Mouse (Mus musculus) forebrain, embryonic 10.5 days (tissue): ENCODE results near the gene Per2. TPM values are rescaled to one million over a fixed set of nuclear protein-coding genes. Genes with fewer than 3 reads are reported as not detected.

ENCODE experiments used
- DNase-seq: peaks from one replicate; pipeline ENCODE4 v3.0.0-alpha.2; 2017; ENCODE audit warnings: low spot score; ENCODE audit errors: extremely low spot score
- H3K27ac ChIP-seq: fragments of 300-500 bp; sonication (generic); 2 replicates; pipeline ENCODE4 v1.5.1; 2016; ENCODE audit warnings: mild to moderate bottlenecking
- H3K27me3 ChIP-seq: fragments of 300-500 bp; sonication (generic); 2 replicates; pipeline ENCODE4 v1.6.1; 2016; ENCODE audit warnings: mild to moderate bottlenecking; ENCODE audit not compliant: poor library complexity, severe bottlenecking
- H3K36me3 ChIP-seq: fragments of 300-500 bp; sonication (generic); replicated peaks from 2 replicates; pipeline ENCODE4 v1.6.1; 2016; ENCODE audit warnings: mild to moderate bottlenecking, moderate library complexity
- H3K4me1 ChIP-seq: fragments of 300-500 bp; sonication (generic); 2 replicates; pipeline ENCODE4 v1.6.1; 2016
- H3K4me3 ChIP-seq: fragments of 300-500 bp; sonication (generic); 2 replicates; pipeline ENCODE4 v1.5.1; 2016; ENCODE audit warnings: mild to moderate bottlenecking, moderate library complexity
- H3K9me3 ChIP-seq: fragments of 300-500 bp; sonication (generic); 2 replicates; pipeline ENCODE4 v1.6.1; 2016; ENCODE audit warnings: mild to moderate bottlenecking, moderate library complexity
- WGBS: fragments of 180-500 bp; shearing (Covaris S2); methylation state at CpG from one replicate; pipeline ENCODE4 v1.1.7; 2016; 5-methylcytosine and 5-hydroxymethylcytosine counted together
- polyA plus RNA-seq: library from polyadenylated mRNA; unstranded; fragments of >200 nt; fragmentation: Nextera tagmentation; extraction: Ambion mirVana; gene quantifications from 2 replicates; pipeline ENCODE4 v1.2.1, GENCODE M21; 2016

Per2 gene
- polyA plus RNA-seq, 1 experiment from 2014 or later = 1.6 TPM

DNA sequence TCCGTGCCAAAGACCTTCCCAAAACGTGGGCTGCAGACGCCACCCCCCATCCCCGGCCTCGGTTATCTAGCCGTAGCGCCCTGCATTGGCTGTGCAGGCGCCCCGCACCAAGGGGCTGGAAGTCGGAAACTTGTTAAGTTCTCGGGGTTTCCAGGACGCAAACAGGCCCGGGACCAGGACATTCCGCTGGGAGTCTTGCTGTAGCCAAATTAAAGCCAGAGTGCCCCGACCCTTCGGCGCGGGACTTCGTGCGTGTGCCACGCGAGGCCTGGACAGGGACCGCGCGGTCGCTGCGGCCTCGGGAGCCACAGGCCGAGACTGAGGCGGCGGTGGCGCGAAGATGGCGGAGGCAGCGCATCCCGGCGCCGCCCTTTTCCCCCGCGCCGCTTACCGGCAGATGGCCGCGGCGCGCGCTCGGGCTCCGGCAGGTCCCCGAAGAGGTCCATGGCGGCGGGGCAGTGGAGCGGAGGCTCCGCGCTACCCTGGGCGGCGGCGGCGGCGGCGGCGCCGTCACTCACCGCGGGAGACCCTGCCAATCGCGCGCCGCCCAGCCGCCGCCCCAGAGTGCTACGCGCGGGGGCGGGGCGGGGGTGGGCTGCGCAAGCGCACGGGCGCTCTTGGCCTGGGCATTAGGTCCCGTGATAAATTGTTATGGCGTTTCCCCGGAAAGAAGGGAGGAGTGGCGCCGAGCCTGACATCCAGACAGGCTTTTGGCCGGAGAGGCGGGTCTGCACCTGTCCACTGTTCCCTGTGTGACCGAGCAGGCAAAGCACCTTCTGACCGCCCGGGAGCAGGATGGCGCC is 60.7 kb downstream of the Per2 start, which contains the start of gene Ilkap:
Gene Ilkap, minus strand, starts transcription at position 556 of the 803 bp plus-strand sequence.
- DNase-seq = peak; percentile 84
- Histone ChIP-seq H3K36me3 (peaks cover 37% of the 10 kb centered on the region), H3K9me3 (no peaks in the 10 kb centered on the region), H3K4me3 (peak within 1 kb of the TSS; percentile 88), H3K4me1 (peaks cover 27% of the 10 kb centered on the region), H3K27me3 (no peaks in the 10 kb centered on the region), H3K27ac (peak within 1 kb of the TSS; percentile 97)
- WGBS = under 1% methylated on average over 91 of the region's 91 CpGs

DNA sequence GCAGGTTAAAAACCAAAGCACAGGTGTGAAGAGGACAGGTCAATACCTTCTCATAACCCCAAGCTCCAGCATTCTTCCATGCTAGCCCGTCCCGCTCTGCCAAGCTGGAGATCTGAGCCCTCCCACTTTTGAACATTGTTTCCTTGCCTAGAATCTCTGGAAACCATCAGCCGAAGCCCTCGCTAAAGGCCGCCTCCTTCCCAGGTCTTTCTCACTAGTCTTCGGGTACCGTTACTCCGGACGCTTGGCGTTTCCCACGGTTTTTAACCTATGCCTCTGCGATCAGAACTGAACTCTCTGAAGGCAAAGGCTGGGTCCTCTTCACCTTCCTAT is 61.2 kb downstream of the Per2 start:
- H3K27ac ChIP-seq = peak overlapping the region; percentile 97

DNA sequence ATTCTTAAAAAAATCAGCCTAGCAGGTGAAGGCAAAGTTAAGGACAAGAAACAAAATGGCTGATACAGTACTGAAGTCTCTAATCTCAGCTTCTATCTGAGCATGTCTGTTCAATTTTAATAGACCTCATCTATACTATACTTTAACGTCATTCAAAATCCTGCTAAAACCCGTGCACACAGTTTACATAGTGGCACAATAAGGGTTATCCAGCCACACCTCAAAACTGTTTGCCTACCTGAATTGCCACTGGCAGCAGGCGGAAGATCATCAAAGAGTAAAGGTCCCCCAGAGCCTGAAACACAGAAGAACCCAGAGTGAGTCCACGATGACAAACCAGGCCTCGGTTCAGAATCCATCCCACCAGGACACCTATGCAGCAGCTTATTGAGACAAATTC is 68.8 kb downstream of the Per2 start:
- no peak for DNase-seq
- peaks cover 100% of the 10 kb centered on the region for H3K36me3 ChIP-seq
- no peaks in the 10 kb centered on the region for H3K27me3 ChIP-seq
- 95% methylated on average over 5 of the region's 5 CpGs for WGBS
- no peak overlapping the region for H3K27ac ChIP-seq
- no peaks in the 10 kb centered on the region for H3K4me1 ChIP-seq
- no peaks in the 10 kb centered on the region for H3K9me3 ChIP-seq
- H3K4me3 ChIP-seq = no peak overlapping the region

More for the DNA sequence above, 61.2 kb downstream of the Per2 start:
- H3K27me3 ChIP-seq = no peaks in the 10 kb centered on the region
- peaks cover 43% of the 10 kb centered on the region for H3K36me3 ChIP-seq
- H3K4me1 ChIP-seq = peaks cover 27% of the 10 kb centered on the region
- no peak for DNase-seq
- WGBS = 3% methylated on average over 12 of the region's 12 CpGs
- peak overlapping the region; percentile 88 for H3K4me3 ChIP-seq
- H3K9me3 ChIP-seq = no peaks in the 10 kb centered on the region

DNA sequence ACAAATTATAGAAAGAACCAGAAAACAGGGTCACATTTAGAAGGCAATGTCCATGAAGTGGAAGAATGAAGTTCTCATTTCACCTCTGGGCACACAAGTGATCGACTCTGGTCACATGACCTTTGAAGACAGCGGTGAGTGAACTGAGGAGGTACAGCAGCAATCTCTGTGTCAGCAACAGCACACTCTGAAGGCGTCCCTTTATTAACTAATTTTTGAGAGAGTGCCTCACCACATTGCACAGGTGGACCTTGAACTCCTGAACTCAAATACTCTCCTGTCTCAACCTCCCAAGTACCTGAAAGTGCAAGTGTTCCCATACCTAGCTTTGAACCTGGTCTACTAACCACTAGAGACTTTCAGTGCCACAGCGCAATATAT is 78.0 kb downstream of the Per2 start:
- H3K36me3 ChIP-seq = peaks cover 97% of the 10 kb centered on the region
- no peak for DNase-seq
- 92% methylated on average over 4 of the region's 4 CpGs for WGBS

DNA sequence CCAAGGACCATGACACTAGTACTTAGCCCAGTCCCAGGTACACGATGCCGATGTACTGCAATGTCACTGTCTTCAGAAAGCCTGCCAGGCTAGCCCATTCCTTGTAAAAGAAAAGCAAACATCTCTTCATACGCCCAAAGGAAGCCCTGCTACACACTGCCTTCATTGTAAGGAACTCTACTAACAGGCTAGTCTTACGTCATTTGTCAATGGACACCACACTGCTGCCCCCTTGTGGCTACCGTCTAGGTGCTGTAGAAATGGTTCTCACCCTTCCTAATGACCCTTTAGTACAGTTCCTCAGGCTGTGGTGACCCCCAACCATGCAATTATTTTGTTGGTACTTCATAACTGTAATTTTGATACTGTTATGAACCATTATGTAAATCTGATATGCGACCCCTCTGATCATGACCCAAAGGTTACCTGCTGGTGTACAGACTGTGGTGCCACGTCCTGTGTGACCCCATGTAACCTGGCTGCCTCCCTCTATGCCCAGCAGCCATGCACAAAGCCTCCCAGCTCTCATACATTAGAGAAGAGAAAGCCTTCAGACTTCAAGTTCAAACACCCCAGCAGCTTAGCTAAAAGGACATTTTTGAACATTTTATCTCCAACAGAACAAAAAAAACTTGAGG is 78.6 kb downstream of the Per2 start:
- 72% methylated on average over 7 of the region's 7 CpGs for WGBS
- H3K9me3 ChIP-seq = no peaks in the 10 kb centered on the region
- peak; percentile 71 for DNase-seq
- no peaks in the 10 kb centered on the region for H3K27me3 ChIP-seq
- no peaks in the 10 kb centered on the region for H3K4me1 ChIP-seq
- no peak overlapping the region for H3K4me3 ChIP-seq
- peaks cover 97% of the 10 kb centered on the region for H3K36me3 ChIP-seq
- no peak overlapping the region for H3K27ac ChIP-seq

More for the DNA sequence above, 78.0 kb downstream of the Per2 start:
- Histone ChIP-seq H3K27me3 (no peaks in the 10 kb centered on the region), H3K4me3 (no peak overlapping the region), H3K4me1 (no peaks in the 10 kb centered on the region), H3K9me3 (no peaks in the 10 kb centered on the region), H3K27ac (no peak overlapping the region)

DNA sequence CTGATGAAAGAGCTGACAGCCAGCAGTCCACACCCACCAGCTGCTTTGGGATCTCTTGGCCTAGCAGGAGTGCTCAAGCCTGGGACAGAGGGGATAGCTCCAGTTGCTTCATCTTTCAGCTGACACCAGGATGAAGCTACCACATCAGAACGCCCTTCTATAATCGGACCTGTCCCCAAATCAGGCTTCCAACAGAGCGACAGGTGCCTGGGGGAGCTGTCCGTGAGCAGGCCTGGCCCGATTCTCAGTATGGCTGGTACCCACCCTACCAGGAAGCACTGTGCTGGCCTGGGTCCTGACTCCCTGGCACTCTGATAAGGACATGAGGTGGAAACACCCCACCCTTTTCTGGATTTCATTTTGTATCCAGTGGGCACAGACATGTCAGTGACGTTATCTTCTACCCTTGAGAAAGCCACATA is 85.7 kb downstream of the Per2 start:
- Histone ChIP-seq H3K4me3 (no peak overlapping the region), H3K27me3 (no peaks in the 10 kb centered on the region), H3K27ac (no peak overlapping the region), H3K9me3 (no peaks in the 10 kb centered on the region), H3K4me1 (peaks cover 4% of the 10 kb centered on the region), H3K36me3 (peaks cover 95% of the 10 kb centered on the region)
- WGBS = 91% methylated on average over 6 of the region's 6 CpGs
- DNase-seq = no peak

DNA sequence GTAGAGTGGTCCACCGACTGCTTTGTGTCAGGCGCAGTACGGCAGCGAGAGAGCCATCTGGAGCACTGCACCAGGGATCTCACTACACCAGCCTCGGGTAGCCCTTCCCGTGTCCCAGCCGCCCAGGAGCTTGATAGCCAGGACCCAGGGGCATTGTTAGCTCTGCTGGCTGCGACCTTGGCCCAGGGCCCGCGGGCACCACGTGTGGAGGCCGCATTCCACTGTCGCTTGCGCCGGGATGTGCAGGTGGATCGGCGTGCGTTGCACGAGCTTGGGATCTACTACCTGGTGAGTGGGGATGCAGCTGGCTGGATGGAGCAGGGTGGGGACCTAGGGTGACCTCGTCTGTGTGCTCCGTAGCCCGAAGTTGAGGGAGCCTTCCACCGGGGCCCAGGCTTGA is 89.1 kb downstream of the Per2 start:
- Histone ChIP-seq H3K36me3 (peaks cover 61% of the 10 kb centered on the region), H3K4me1 (peaks cover 21% of the 10 kb centered on the region), H3K4me3 (no peak overlapping the region), H3K9me3 (no peaks in the 10 kb centered on the region), H3K27ac (no peak overlapping the region), H3K27me3 (peaks cover 33% of the 10 kb centered on the region)
- DNase-seq = no peak
- WGBS = 89% methylated on average over 23 of the region's 23 CpGs

DNA sequence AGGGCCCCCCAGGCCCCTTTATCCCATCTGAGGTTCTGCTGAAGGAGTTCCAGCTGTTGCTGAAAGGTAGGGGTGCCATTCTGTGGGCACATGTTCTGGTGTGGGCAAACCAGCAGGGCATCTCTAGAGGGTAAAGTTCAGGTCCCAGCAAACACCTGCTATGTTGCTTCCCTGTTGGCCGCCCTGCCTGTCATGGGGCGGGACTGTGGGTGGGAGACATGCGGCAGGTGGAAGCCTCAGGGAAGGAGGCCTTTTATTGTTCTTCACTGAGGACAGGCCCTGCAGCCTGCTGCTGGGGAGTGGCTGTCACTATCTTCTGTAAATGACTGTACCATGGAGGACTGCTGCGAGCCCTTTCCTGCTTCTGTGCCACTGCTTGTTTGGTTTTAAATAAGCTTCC is 89.7 kb downstream of the Per2 start:
- Histone ChIP-seq H3K9me3 (peaks cover 1% of the 10 kb centered on the region; the same call in 1 of the 2 replicates), H3K4me1 (peaks cover 21% of the 10 kb centered on the region), H3K27me3 (peaks cover 36% of the 10 kb centered on the region), H3K27ac (no peak overlapping the region), H3K36me3 (peaks cover 55% of the 10 kb centered on the region), H3K4me3 (no peak overlapping the region)
- no peak for DNase-seq
- 76% methylated on average over 4 of the region's 4 CpGs for WGBS

DNA sequence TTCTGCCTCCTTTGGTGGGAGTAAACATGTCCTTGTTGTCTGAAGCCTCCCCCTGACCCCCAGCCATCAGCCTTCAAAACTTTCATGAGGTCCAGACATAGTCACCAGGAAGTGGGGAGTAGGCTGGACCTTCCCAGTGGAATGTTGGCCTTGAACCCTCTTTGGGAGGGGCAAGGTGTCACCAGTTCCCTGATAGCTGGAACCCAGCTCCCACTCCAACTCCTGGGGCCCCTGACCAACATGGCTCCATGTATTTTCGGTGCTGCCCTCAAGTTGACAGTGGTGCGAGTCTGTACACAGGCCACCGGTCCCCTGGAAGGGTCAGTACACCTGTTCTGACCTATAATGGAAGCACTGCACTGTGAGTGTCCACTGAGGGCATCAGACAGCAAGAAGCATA is 91.8 kb downstream of the Per2 start:
- Histone ChIP-seq H3K27me3 (peaks cover 36% of the 10 kb centered on the region), H3K27ac (no peak overlapping the region), H3K4me3 (peak overlapping the region; percentile 65; the same call in 1 of the 2 replicates), H3K9me3 (peaks cover 4% of the 10 kb centered on the region; the same call in 1 of the 2 replicates), H3K4me1 (peaks cover 21% of the 10 kb centered on the region), H3K36me3 (peaks cover 34% of the 10 kb centered on the region)
- 96% methylated on average over 3 of the region's 3 CpGs for WGBS
- no peak for DNase-seq

DNA sequence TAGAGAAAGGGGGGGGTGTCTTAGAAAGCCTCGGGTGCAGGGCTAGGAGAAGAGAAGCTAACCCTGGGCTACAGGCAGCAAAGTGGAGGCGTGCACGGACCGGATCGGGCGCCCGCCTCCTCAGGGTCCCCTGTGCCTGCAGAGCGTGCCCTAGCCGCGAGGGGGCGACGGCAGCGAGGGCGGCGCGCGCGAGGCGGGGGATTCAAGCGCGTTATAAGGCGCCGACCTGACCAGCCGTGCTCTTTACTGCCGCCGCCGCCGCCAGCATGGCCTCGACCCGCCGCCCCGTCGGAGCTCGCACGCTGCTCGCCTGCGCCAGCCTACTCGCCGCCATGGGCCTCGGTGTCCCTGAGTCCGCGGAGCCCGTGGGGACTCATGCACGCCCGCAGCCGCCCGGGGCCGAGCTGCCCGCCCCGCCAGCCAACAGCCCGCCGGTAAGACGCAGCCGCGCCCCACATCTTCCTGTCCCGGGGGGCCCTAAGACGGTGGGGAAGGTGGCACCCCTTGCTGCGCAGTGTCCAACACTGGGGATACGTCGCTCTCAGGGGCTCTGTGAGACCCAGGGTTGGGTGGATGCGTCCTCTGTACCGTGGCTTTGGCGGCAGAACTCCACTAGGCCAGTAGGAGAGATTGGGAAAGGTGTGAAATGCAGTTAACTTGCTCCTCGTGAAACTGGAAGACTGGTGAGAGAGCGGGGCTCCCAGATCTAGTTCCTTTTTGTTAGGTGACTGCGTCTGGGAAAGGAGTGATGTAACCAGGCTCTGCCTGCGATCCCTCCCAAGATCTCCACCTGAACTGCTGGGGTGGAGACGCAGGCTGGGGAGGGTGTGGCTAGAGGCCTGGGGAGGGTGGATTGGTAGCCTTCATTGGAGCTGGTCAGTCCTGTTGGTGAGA is 92.7 kb downstream of the Per2 start, which contains the start of gene Erfe:
Gene Erfe, plus strand, starts transcription at position 216 of the 894 bp plus-strand sequence.
- DNase-seq = peak; percentile 69
- H3K27ac ChIP-seq = peak within 1 kb of the TSS; percentile 81
- peaks cover 26% of the 10 kb centered on the region for H3K36me3 ChIP-seq
- WGBS = 1% methylated on average over 68 of the region's 68 CpGs
- H3K4me3 ChIP-seq = peak within 1 kb of the TSS; percentile 65
- H3K9me3 ChIP-seq = peaks cover 4% of the 10 kb centered on the region; the same call in 1 of the 2 replicates
- peaks cover 21% of the 10 kb centered on the region for H3K4me1 ChIP-seq
- peaks cover 36% of the 10 kb centered on the region for H3K27me3 ChIP-seq
